Mouse (Mus musculus): Measurements from ENCODE around the gene Plcb4.

- no peak for TF ChIP-seq POLR2A (IDR thresholded peaks at IDR 0.05; ENCODE audit: extremely low read depth, insufficient read depth, low read length)
- no peak for TF ChIP-seq CTCF (IDR thresholded peaks at IDR 0.05; ENCODE audit: extremely low read depth, insufficient read depth, low read length)
Measured at GRCm38 (mm10) chr2:135619956-135620355, 38.9 kb upstream of the Plcb4 start.
